Mouse (Mus musculus) bone marrow macrophage, adult 2 months (primary cell): ENCODE data around the gene Dnase2b. TPM values are rescaled to one million over a fixed set of nuclear protein-coding genes. Genes with fewer than 3 reads are reported as not detected.

Experiments
- H3K27ac ChIP-seq: 2 replicates; pipeline ENCODE4 v1.5.1; 2012; ENCODE audit warnings: low read depth, low read length; ENCODE audit not compliant: insufficient read depth
- H3K4me1 ChIP-seq: 2 replicates; pipeline ENCODE4 v1.6.1; 2012; ENCODE audit warnings: low read length; ENCODE audit not compliant: control insufficient read depth, insufficient read depth
- H3K4me3 ChIP-seq: 2 replicates; pipeline ENCODE4 v1.5.1; 2012; ENCODE audit warnings: mild to moderate bottlenecking, low read length, moderate library complexity; ENCODE audit not compliant: insufficient read depth
- CTCF ChIP-seq: IDR thresholded peaks from 2 replicates; pipeline ENCODE4 v1.5.1; 2012; ENCODE audit warnings: low read depth, mild to moderate bottlenecking, low read length, moderate library complexity
- POLR2A ChIP-seq: IDR thresholded peaks from 2 replicates; pipeline ENCODE4 v1.6.1; 2012; ENCODE audit warnings: mild to moderate bottlenecking, low read depth, low read length, borderline replicate concordance
- polyA plus RNA-seq: library from polyadenylated mRNA; stranded (reverse); fragments of >200 nt; gene quantifications from 2 replicates; pipeline ENCODE4 v1.2.4, GENCODE M21; 2012; ENCODE audit not compliant: missing spikeins, insufficient read depth, insufficient read length

Dnase2b gene
- polyA plus RNA-seq, 1 experiment = not detected

DNA sequence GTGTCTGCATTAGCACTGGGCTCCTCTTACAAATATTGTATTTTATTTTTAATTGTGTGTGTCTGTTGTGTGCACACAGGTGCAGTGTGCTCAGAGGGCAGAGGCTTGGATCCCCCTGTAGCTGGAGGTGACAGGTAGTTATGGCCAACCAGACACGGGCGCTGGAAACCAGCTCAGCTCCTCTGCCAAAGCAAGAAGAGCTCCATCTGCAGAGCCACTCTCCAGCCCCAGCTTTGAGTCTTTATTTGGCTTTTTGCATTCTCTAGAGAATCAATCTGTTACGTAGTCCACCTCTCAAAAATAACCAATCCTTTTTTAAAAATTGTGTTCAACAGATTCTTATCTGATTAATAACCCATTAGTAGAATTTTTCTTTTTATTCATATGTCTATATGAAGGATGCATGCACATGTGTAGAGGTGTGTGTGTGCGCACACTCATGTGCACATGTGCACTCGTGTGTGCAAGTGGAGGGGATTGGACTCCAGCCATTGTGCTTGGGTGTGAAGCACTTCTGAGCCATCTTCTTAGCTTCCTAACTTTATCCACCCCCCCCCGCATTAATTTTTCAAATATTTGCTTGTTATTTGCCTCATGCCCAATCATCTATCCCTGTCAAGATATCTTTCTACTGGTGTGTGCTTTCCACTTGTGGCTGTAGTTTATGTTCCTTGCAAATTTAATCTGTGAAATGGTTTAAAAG, 16.0 kb downstream of the Dnase2b start:
- TF ChIP-seq POLR2A (no peak), CTCF (no peak)
- no peak overlapping the region for H3K27ac ChIP-seq
- H3K4me1 ChIP-seq = no peaks in the 10 kb centered on the region
- no peak overlapping the region for H3K4me3 ChIP-seq

DNA sequence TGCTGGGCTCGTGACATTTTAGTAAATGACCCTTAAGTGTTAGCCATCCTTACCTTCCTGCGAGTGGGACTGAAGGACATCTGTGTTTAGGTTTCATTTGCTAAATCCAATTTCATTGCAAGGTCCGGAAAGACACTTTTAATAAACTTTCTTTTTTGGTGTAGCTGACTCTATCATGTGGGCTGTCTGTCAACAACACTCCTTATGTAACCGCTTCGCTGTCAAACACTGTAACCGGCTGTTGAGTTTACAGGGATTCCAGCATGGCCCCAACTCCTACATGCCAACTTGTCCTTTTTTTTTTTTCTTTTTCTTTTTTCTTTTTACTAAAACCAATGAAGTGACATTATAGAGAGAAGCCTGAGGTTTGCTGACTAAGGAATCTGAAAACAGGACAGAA, 17.0 kb downstream of the Dnase2b start:
- Histone ChIP-seq H3K4me1 (no peaks in the 10 kb centered on the region), H3K4me3 (no peak overlapping the region), H3K27ac (no peak overlapping the region)
- no peak for TF ChIP-seq POLR2A
- TF ChIP-seq CTCF = no peak

DNA sequence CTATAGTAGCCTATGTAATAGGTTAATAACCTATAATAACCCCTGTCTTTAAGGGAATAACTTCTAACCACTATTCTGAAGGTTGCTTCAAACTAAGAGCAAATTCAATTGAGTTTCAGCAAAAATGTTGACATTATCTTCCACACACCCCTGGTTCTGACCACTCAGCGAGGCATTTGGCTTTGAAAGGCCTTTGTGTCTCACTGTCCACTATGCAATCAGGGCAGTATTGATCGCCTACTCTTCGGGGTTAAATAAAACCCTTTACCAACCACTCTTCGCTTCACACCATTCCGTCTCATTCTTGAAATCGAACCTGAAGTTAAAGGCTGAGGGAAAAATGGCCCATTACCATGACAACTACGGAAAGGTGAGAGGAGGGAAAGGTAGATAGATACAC, 18.5 kb downstream of the Dnase2b start:
- H3K27ac ChIP-seq = no peak overlapping the region
- no peak overlapping the region for H3K4me3 ChIP-seq
- TF ChIP-seq CTCF = no peak
- no peak for TF ChIP-seq POLR2A
- H3K4me1 ChIP-seq = peaks cover 7% of the 10 kb centered on the region

DNA sequence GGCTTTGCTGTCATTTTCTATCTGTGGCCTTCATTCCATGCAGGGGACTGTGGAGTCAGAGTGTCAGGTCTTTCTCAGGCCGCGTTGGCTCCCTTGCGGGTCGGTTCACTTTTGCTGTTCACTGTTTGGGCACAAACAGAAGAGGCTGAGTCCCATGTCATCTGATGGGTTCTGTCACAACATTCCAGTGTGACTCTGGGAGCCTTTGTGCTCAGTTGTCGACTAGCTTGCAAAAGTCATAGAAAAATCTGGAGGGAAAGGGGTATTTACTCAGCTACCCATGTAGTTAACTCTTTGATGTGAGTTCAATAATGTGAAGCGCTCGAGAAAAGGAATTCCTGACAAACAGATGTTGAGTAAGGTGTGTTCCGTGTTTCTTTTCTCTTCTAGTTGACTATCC, 19.0 kb downstream of the Dnase2b start:
- H3K27ac ChIP-seq = no peak overlapping the region
- TF ChIP-seq CTCF (no peak), POLR2A (no peak)
- H3K4me1 ChIP-seq = peaks cover 7% of the 10 kb centered on the region
- H3K4me3 ChIP-seq = no peak overlapping the region

DNA sequence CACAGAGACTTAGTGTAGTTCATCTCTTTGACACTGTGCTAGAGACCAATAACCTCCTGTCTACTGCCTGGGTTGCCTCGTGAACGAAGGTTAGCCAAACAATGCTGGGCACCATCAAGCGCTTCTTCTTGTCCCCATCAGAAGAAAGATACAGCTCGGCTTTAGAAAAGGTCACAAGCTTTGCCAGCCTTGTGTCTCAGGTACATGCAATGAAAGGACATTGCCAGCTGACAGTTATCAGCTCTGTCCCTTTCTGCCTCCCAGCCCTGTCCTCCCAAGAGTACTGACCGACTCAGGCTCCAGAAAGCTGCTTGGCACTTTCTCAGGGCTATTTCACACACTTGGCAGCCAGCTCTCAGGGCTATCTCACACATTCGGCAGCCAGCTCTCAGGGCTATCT, 20.0 kb downstream of the Dnase2b start:
- no peak overlapping the region for H3K27ac ChIP-seq
- peaks cover 7% of the 10 kb centered on the region for H3K4me1 ChIP-seq
- no peak overlapping the region for H3K4me3 ChIP-seq
- TF ChIP-seq POLR2A (no peak), CTCF (no peak)

DNA sequence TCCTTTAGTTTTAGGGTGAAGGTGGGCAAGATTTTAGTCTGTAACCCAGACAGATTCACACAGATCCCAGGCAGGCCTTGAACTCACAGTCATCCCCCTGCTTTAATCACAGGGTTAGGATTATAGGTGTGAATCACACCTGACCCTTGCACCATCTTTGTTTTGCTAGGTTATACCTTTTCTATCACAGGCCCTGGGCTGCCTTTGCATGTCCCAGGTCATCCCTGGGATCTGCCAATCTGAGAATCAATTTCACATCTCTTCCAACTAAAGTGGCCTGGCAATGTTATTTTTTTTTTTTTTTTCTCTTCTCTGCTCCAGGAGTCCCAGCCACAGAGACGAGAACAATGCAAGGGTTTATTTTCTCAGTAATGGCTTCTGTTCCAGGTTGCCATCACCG, 23.8 kb downstream of the Dnase2b start:
- H3K4me1 ChIP-seq = peaks cover 7% of the 10 kb centered on the region
- H3K27ac ChIP-seq = no peak overlapping the region
- no peak for TF ChIP-seq POLR2A
- TF ChIP-seq CTCF = no peak
- H3K4me3 ChIP-seq = no peak overlapping the region

DNA sequence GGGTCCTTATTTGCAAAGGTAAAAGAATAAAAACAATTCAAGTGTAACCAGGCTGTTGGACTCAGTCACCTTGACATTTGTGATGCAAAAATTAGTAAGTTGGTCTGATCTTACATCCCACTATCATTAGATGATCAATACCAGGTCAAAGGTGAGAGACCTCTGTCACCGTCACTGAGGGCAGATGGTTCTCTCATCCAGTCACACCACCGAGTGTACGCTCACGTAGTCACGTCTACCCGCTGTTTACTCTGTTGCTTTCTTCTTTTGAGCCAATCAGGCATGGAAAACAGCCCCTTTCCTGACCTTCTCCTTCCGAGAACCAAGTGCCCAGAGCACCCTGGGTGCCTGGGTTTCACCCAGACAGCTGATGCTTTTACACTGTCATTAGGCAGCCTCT, 24.2 kb downstream of the Dnase2b start:
- H3K4me1 ChIP-seq = peaks cover 7% of the 10 kb centered on the region
- no peak for TF ChIP-seq POLR2A
- no peak for TF ChIP-seq CTCF
- no peak overlapping the region for H3K4me3 ChIP-seq
- no peak overlapping the region for H3K27ac ChIP-seq

DNA sequence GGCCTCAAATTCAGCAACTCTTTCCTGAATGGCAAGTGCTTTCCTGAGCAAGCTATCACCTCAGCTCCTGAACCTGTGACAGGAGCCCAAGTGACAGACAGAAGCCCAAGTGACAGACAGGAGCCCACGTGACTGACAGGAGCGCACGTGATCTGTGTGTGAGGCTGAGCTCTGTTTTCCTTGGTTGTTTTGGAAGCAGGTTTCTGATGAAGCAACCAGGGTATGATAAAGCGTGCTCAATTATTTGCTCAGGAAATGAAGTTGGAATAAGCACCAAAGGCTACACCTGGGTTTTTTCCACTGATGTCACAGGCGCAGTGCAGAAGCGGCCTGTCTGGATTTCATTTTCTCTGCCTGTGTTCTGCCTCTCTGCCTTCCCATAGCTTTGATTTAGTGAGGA, 25.9 kb downstream of the Dnase2b start:
- H3K4me3 ChIP-seq = no peak overlapping the region
- no peak for TF ChIP-seq CTCF
- no peak for TF ChIP-seq POLR2A
- peaks cover 7% of the 10 kb centered on the region for H3K4me1 ChIP-seq
- H3K27ac ChIP-seq = no peak overlapping the region

DNA sequence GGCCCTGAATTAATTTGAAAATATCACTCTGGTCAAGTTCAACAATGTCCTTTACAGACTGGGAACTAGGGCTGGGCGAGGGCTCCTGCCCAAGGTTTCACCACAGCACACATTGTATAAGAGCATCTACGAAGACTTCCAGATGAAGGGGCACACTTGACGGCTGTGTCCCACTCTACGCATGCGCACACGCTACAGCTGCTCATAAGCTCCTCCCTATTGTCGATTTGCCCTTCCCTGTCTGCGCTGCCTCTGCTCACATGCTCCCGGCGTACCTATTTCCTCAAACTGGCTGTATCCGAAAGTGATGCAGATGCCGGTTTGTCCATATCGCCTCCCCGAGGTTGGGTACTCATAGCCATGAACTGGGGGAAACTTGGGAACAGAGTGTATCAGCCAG, 28.8 kb downstream of the Dnase2b start:
- Histone ChIP-seq H3K4me3 (no peak overlapping the region), H3K4me1 (peaks cover 8% of the 10 kb centered on the region), H3K27ac (no peak overlapping the region)
- no peak for TF ChIP-seq POLR2A
- TF ChIP-seq CTCF = no peak

DNA sequence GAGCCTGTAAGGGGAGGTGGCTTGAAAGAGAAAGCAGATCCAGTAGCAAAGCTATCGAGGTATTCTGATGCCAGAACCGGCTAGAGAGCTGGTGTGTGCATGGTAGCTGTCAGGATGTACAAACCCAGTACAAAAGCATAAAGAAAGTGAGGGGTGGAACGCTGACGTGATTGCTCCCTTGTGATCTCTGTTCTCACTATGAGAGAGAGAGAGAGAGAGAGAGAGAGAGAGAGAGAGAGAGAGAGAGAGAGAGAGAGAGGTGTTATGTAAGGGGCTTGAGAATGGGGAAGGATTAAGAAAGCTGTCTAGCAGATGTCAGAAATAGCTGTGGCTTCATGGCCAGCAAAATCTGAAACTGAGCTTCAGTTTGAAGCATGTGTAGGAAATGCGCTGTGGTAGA, 31.5 kb downstream of the Dnase2b start:
- no peak for TF ChIP-seq CTCF
- TF ChIP-seq POLR2A = no peak
- H3K4me1 ChIP-seq = peaks cover 8% of the 10 kb centered on the region
- H3K27ac ChIP-seq = no peak overlapping the region
- peak overlapping the region; percentile 47 for H3K4me3 ChIP-seq
